Mouse (Mus musculus) kidney, postnatal 0 days (tissue): ENCODE results near the gene Slc13a2. TPM values are rescaled to one million over a fixed set of nuclear protein-coding genes. Genes with fewer than 3 reads are reported as not detected.

ENCODE experiments used
- ATAC-seq: fragments of 200-750 bp; cut with Nextera tagmentation; replicated peaks from 2 replicates; pipeline ENCODE4 v1.8.0; 2017; ENCODE audit warnings: low read depth, moderate number of reproducible peaks, moderate TSS enrichment, moderate library complexity; ENCODE audit not compliant: low FRiP score
- DNase-seq: peaks from one replicate; pipeline ENCODE4 v3.0.0-alpha.2; 2016; ENCODE audit warnings: low spot score
- H3K27ac ChIP-seq: fragments of 300-500 bp; sonication (generic); 2 replicates; pipeline ENCODE4 v1.5.1; 2014; ENCODE audit warnings: mild to moderate bottlenecking
- H3K27me3 ChIP-seq: fragments of 300-500 bp; sonication (generic); 2 replicates; pipeline ENCODE4 v1.6.1; 2014; ENCODE audit warnings: low read length, mixed read lengths; ENCODE audit not compliant: insufficient read depth
- H3K36me3 ChIP-seq: fragments of 300-500 bp; sonication (generic); 2 replicates; pipeline ENCODE4 v1.6.1; 2014; ENCODE audit warnings: low read length, mixed read lengths; ENCODE audit not compliant: insufficient read depth
- H3K4me1 ChIP-seq: fragments of 300-500 bp; sonication (generic); replicated peaks from 2 replicates; pipeline ENCODE4 v1.6.1; 2014; ENCODE audit warnings: antibody characterized with exemption, low read length, mixed read lengths; ENCODE audit not compliant: insufficient read depth
- H3K4me2 ChIP-seq: fragments of 300-500 bp; sonication (generic); 2 replicates; pipeline ENCODE4 v1.6.1; 2014; ENCODE audit warnings: mild to moderate bottlenecking, low read length, moderate library complexity, mixed read lengths
- H3K4me3 ChIP-seq: fragments of 300-500 bp; sonication (generic); replicated peaks from 2 replicates; pipeline ENCODE4 v1.5.1; 2014; ENCODE audit warnings: low read depth, low read length
- H3K9ac ChIP-seq: fragments of 300-500 bp; sonication (generic); 2 replicates; pipeline ENCODE4 v1.6.1; 2014; ENCODE audit warnings: low read depth, low read length
- H3K9me3 ChIP-seq: fragments of 300-500 bp; sonication (generic); replicated peaks from 2 replicates; pipeline ENCODE4 v1.6.1; 2016; ENCODE audit warnings: low read length, inconsistent platforms, mixed read lengths
- CTCF ChIP-seq: IDR thresholded peaks from 2 replicates; pipeline ENCODE4 v1.5.1; 2016; ENCODE audit warnings: antibody characterized with exemption, low read depth, mild to moderate bottlenecking, moderate library complexity
- WGBS: fragments of 180-500 bp; shearing (Covaris S2); extraction: QIAGEN DNeasy Blood & Tissue Kit; methylation state at CpG from one replicate; pipeline ENCODE4 v1.1.7; 2014; 5-methylcytosine and 5-hydroxymethylcytosine counted together
- polyA plus RNA-seq: library from polyadenylated mRNA; unstranded; fragments of >200 nt; fragmentation: Nextera tagmentation; extraction: Ambion mirVana; gene quantifications from 2 replicates; pipeline ENCODE4 v1.2.1, GENCODE M21; 2015

The Slc13a2 gene
- polyA plus RNA-seq, 1 experiment from 2014 or later, result 6.6 TPM

GRCm38 (mm10) chr11:78438399-78438930 lies 16.4 kb upstream of the Slc13a2 start:
- Histone ChIP-seq H3K9ac (no peak overlapping the region), H3K9me3 (no peaks in the 10 kb centered on the region), H3K4me2 (no peak overlapping the region), H3K4me3 (no peak overlapping the region), H3K27ac (no peak overlapping the region), H3K36me3 (no peaks in the 10 kb centered on the region), H3K27me3 (no peaks in the 10 kb centered on the region), H3K4me1 (0 out of 2 replicates have a peak, but pooled peaks cover 6% of the 10 kb centered on the region)
- DNase-seq, result no peak
- no peak for ATAC-seq
- 80% methylated on average over 3 of the region's 3 CpGs for WGBS
- TF ChIP-seq CTCF, result no peak

GRCm38 (mm10) chr11:78437182-78437581 lies 15.2 kb upstream of the Slc13a2 start:
- Histone ChIP-seq H3K9ac (no peak overlapping the region), H3K27me3 (no peaks in the 10 kb centered on the region), H3K36me3 (no peaks in the 10 kb centered on the region), H3K9me3 (no peaks in the 10 kb centered on the region), H3K27ac (no peak overlapping the region), H3K4me2 (no peak overlapping the region), H3K4me1 (0 out of 2 replicates have a peak, but pooled peaks cover 6% of the 10 kb centered on the region), H3K4me3 (no peak overlapping the region)
- 83% methylated on average over 7 of the region's 7 CpGs for WGBS
- no peak for TF ChIP-seq CTCF
- DNase-seq (no peak), ATAC-seq (no peak)

GRCm38 (mm10) chr11:78435776-78436349 lies 13.8 kb upstream of the Slc13a2 start:
- H3K27me3 ChIP-seq, result no peaks in the 10 kb centered on the region
- H3K27ac ChIP-seq, result peak overlapping the region; percentile 75
- 0 out of 2 replicates have a peak, but pooled peaks cover 6% of the 10 kb centered on the region for H3K4me1 ChIP-seq
- H3K4me2 ChIP-seq, result peak overlapping the region; percentile 26
- TF ChIP-seq CTCF, result peak; percentile 81
- ATAC-seq (peak; percentile 89), DNase-seq (peak; percentile 92)
- WGBS, result 3% methylated on average over 19 of the region's 19 CpGs
- no peaks in the 10 kb centered on the region for H3K36me3 ChIP-seq
- H3K9ac ChIP-seq, result no peak overlapping the region
- H3K4me3 ChIP-seq, result no peak overlapping the region
- no peaks in the 10 kb centered on the region for H3K9me3 ChIP-seq

- Histone ChIP-seq H3K4me2 (no peak overlapping the region), H3K9ac (no peak overlapping the region), H3K4me3 (no peak overlapping the region), H3K27me3 (no peaks in the 10 kb centered on the region), H3K4me1 (0 out of 2 replicates have a peak, but pooled peaks cover 6% of the 10 kb centered on the region), H3K36me3 (no peaks in the 10 kb centered on the region), H3K27ac (no peak overlapping the region), H3K9me3 (no peaks in the 10 kb centered on the region)
- 39% methylated on average over 4 of the region's 4 CpGs for WGBS
- no peak for DNase-seq
- ATAC-seq, result no peak
- no peak for TF ChIP-seq CTCF
Observed at GRCm38 (mm10) chr11:78434052-78434451, 12.0 kb upstream of the Slc13a2 start.

GRCm38 (mm10) chr11:78431176-78431575 lies 9.2 kb upstream of the Slc13a2 start:
- Histone ChIP-seq H3K4me2 (no peak overlapping the region), H3K27ac (no peak overlapping the region), H3K36me3 (no peaks in the 10 kb centered on the region), H3K9ac (no peak overlapping the region), H3K4me1 (0 out of 2 replicates have a peak, but pooled peaks cover 6% of the 10 kb centered on the region), H3K27me3 (no peaks in the 10 kb centered on the region), H3K4me3 (no peak overlapping the region), H3K9me3 (no peaks in the 10 kb centered on the region)
- no peak for TF ChIP-seq CTCF
- WGBS, result 51% methylated on average over 10 of the region's 10 CpGs
- no peak for ATAC-seq
- DNase-seq, result no peak

GRCm38 (mm10) chr11:78430195-78430878 lies 8.3 kb upstream of the Slc13a2 start:
- Histone ChIP-seq H3K36me3 (no peaks in the 10 kb centered on the region), H3K27me3 (no peaks in the 10 kb centered on the region), H3K27ac (peak overlapping the region; percentile 36; the same call in 1 of the 2 replicates), H3K4me1 (0 out of 2 replicates have a peak, but pooled peaks cover under 1% of the 10 kb centered on the region), H3K4me3 (no peak overlapping the region), H3K9ac (no peak overlapping the region), H3K9me3 (no peaks in the 10 kb centered on the region), H3K4me2 (no peak overlapping the region)
- WGBS, result 46% methylated on average over 11 of the region's 11 CpGs
- DNase-seq (no peak), ATAC-seq (no peak)
- TF ChIP-seq CTCF, result no peak
